Mouse (Mus musculus): ENCODE measurements around the gene Upp2. TPM values are rescaled to one million over a fixed set of nuclear protein-coding genes. Genes with fewer than 3 reads are reported as not detected.
A peak's percentile ranks its signal among the peaks of the same experiment; 100 is the strongest.

Upp2 gene
- polyA plus RNA-seq, 1 experiment: 7.6 TPM

DNA sequence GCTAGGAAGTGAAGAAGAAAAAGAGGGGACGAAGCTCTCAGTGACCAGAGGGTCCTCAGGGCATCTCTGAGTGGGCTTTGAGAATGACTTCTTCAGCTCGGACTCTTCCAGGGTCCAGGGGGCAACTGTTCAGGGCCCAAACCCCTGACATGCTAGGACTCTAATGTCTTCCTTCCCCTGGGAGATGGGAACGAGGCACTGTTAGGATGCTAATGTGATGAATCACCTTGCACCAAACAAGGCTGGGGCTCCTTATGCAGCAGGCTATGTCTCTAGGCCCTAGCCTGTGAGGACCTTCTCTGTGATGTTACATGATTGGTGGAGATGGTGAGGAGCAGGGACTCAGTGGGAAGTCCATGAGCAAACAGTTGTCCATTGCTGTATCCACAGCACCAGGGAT lies 114.3 kb downstream of the Upp2 start:
- TF ChIP-seq CTCF (IDR thresholded peaks at IDR 0.05; ENCODE audit: insufficient read depth, low read length) (no peak), POLR2A (IDR thresholded peaks at IDR 0.05; ENCODE audit: borderline replicate concordance, extremely low read depth, low read depth, low read length) (no peak)
- H3K4me1 ChIP-seq (ENCODE audit: control insufficient read depth, insufficient read depth, low read length): no peaks in the 10 kb centered on the region
- 62% methylated on average over 3 of the region's 3 CpGs for WGBS
- no peak for DNase-seq
- no peak overlapping the region for H3K4me3 ChIP-seq (replicated peaks; ENCODE audit: extremely low read depth, low read depth, low read length)

DNA sequence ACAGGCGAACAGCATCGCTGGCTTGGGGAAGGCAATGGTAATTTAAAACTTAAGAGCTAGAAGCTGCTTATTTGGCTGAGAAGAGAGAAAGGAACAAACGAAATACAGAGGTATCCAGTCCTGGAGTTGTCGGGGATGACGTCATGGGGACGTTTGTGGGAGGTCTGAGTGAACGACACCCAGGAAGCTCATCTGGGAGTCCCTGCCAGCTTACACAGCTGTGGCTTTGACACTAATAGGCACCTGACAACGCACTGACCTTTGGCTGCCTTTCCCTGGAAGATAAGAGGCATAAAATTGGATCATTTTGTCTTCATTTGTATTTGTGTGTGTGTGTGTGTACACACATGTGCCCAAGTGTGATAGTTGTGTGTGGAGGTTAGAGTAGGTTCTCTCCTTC lies 130.4 kb downstream of the Upp2 start:
- no peak for DNase-seq
- 64% methylated on average over 8 of the region's 8 CpGs for WGBS

DNA sequence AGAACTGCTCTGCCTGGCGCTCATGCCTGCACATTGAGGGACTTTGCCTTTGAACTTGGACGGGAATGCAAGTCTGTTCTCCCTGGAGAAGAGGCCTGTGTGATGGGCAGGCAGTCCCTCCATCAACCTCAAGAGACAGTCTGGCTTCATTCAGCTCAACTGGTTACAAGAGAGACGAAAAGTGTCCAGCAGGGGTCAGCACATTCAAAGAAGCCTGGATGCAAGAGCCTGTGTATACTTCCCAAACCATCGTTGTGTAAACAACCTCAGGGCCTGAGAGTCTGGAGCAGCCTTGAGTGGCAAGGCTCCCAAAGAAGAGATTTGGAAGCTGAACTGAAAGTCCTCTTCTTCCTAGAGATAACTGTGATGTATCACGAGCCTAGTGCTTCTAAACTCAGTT lies 132.8 kb downstream of the Upp2 start:
- Histone ChIP-seq H3K4me1 (ENCODE audit: control insufficient read depth, insufficient read depth, low read length) (no peaks in the 10 kb centered on the region), H3K4me3 (replicated peaks; ENCODE audit: extremely low read depth, low read depth, low read length) (no peak overlapping the region)
- DNase-seq: peak; percentile 62
- TF ChIP-seq POLR2A (IDR thresholded peaks at IDR 0.05; ENCODE audit: borderline replicate concordance, extremely low read depth, low read depth, low read length) (no peak), CTCF (IDR thresholded peaks at IDR 0.05; ENCODE audit: insufficient read depth, low read length) (0 out of 2 replicates have a peak, but pooled peaks have one; percentile 21)
- 26% methylated on average over 5 of the region's 5 CpGs for WGBS

More for the DNA sequence above, 130.4 kb downstream of the Upp2 start:
- no peak for TF ChIP-seq CTCF (IDR thresholded peaks at IDR 0.05; ENCODE audit: insufficient read depth, low read length)
- no peak for TF ChIP-seq POLR2A (IDR thresholded peaks at IDR 0.05; ENCODE audit: borderline replicate concordance, extremely low read depth, low read depth, low read length)
- no peaks in the 10 kb centered on the region for H3K4me1 ChIP-seq (ENCODE audit: control insufficient read depth, insufficient read depth, low read length)
- H3K4me3 ChIP-seq (replicated peaks; ENCODE audit: extremely low read depth, low read depth, low read length): no peak overlapping the region

DNA sequence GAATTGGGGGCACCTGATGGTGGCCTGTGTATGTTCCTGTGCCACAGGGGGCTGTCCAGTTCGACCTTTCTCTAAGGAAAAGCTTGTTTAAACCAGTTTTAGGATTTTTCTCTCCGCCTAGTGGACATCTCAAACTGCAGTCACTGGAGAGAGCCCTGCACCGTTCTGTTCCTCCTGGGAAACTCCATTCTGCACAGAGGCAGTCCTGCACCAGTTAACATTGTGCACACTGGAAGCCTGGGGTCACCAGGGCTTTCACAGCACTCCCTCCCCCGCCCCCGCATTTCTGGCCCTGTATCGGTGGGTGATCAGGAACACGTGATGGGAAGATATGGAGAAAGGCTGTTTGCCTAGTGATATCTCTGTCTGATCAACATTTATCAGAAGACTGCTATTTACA lies 133.3 kb downstream of the Upp2 start:
- Histone ChIP-seq H3K4me3 (replicated peaks; ENCODE audit: extremely low read depth, low read depth, low read length) (no peak overlapping the region), H3K4me1 (ENCODE audit: control insufficient read depth, insufficient read depth, low read length) (no peaks in the 10 kb centered on the region)
- WGBS: 56% methylated on average over 7 of the region's 7 CpGs
- no peak for TF ChIP-seq POLR2A (IDR thresholded peaks at IDR 0.05; ENCODE audit: borderline replicate concordance, extremely low read depth, low read depth, low read length)
- no peak for TF ChIP-seq CTCF (IDR thresholded peaks at IDR 0.05; ENCODE audit: insufficient read depth, low read length)
- DNase-seq: no peak

DNA sequence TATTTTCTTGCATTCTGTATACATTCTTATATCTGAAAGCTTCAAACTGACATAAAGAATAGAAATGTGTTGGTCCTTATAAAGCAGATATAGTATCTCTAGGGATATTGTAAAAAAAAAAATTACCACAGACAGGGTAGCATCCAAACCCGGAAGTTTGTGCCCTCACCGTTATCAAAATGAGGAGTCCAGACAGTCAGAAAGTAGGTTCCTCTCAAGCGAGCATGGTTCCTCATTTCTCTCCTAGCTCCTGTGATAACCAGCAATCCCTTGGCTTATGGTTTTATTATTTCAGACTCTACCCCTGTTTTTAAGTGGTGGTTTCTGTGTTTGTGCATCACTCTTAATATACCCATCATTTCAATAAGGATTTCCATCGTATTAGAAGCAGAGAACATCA lies 134.5 kb downstream of the Upp2 start:
- Histone ChIP-seq H3K4me1 (ENCODE audit: control insufficient read depth, insufficient read depth, low read length) (no peaks in the 10 kb centered on the region), H3K4me3 (replicated peaks; ENCODE audit: extremely low read depth, low read depth, low read length) (no peak overlapping the region)
- no peak for DNase-seq
- 79% methylated on average over 4 of the region's 4 CpGs for WGBS
- TF ChIP-seq POLR2A (IDR thresholded peaks at IDR 0.05; ENCODE audit: borderline replicate concordance, extremely low read depth, low read depth, low read length): no peak
- TF ChIP-seq CTCF (IDR thresholded peaks at IDR 0.05; ENCODE audit: insufficient read depth, low read length): no peak

DNA sequence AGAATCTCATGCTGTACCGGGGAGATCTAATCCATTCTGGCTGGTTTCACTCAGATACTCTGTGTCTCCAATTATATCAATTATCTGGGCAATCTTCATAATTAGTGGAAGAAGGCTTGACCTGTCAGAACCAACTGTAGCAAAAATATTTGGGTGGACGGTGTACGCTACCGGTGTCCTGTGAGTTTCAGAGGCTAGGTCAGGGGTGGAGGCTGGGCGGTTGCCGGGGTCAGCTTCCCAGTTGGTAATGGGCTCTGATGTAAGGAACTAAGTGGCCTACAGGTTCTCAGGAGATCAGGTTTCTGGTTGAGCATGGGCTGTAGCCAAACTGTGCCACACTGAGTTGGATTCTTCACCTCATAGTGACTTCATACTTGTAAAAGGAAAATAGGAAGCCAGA lies 136.1 kb downstream of the Upp2 start:
- WGBS: 84% methylated on average over 6 of the region's 6 CpGs
- Histone ChIP-seq H3K4me1 (ENCODE audit: control insufficient read depth, insufficient read depth, low read length) (no peaks in the 10 kb centered on the region), H3K4me3 (replicated peaks; ENCODE audit: extremely low read depth, low read depth, low read length) (no peak overlapping the region)
- TF ChIP-seq POLR2A (IDR thresholded peaks at IDR 0.05; ENCODE audit: borderline replicate concordance, extremely low read depth, low read depth, low read length) (no peak), CTCF (IDR thresholded peaks at IDR 0.05; ENCODE audit: insufficient read depth, low read length) (no peak)
- DNase-seq: no peak

DNA sequence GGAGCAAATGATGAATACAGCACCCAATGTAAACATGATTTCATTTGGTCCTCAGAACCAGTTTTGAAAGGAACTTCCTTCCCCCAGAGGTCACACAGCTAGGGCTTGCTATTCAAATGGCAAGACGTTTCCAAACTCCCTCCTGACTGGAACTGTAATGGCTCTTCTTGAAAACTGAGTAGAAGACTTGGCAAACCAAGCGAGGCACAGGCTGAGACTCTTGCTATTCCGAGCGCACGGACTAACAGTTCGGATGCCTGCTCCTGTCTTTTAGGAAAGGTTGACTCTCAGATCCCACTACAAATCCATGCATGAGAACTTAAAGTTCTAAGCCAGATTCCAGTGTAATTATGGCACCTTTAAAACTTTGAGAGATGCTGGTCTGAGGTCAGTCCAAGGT lies 136.5 kb downstream of the Upp2 start:
- 72% methylated on average over 6 of the region's 6 CpGs for WGBS
- Histone ChIP-seq H3K4me3 (replicated peaks; ENCODE audit: extremely low read depth, low read depth, low read length) (no peak overlapping the region), H3K4me1 (ENCODE audit: control insufficient read depth, insufficient read depth, low read length) (no peaks in the 10 kb centered on the region)
- TF ChIP-seq CTCF (IDR thresholded peaks at IDR 0.05; ENCODE audit: insufficient read depth, low read length) (no peak), POLR2A (IDR thresholded peaks at IDR 0.05; ENCODE audit: borderline replicate concordance, extremely low read depth, low read depth, low read length) (no peak)
- DNase-seq: no peak

DNA sequence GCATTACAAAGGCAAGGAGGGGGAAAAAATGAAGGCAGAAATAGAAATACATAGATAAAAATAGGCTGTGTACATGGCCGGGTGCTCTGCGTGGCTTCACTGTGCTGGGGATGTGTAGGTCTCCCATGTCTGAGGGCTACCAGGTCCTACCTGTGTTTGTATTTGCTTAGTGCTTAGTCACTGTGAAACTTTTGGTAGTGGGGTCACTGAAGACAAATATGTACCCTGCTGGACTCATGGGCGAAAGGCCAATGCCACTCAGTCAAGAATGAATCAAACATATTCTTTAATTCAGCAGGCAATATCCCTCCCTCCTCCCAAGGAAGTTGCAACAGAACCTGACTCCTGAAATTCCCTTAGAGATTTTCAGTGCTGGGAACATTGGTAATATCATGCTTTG lies 137.5 kb downstream of the Upp2 start:
- TF ChIP-seq POLR2A (IDR thresholded peaks at IDR 0.05; ENCODE audit: borderline replicate concordance, extremely low read depth, low read depth, low read length) (no peak), CTCF (IDR thresholded peaks at IDR 0.05; ENCODE audit: insufficient read depth, low read length) (no peak)
- no peak for DNase-seq
- H3K4me1 ChIP-seq (ENCODE audit: control insufficient read depth, insufficient read depth, low read length): no peaks in the 10 kb centered on the region
- no peak overlapping the region for H3K4me3 ChIP-seq (replicated peaks; ENCODE audit: extremely low read depth, low read depth, low read length)
- 69% methylated on average over 3 of the region's 3 CpGs for WGBS

DNA sequence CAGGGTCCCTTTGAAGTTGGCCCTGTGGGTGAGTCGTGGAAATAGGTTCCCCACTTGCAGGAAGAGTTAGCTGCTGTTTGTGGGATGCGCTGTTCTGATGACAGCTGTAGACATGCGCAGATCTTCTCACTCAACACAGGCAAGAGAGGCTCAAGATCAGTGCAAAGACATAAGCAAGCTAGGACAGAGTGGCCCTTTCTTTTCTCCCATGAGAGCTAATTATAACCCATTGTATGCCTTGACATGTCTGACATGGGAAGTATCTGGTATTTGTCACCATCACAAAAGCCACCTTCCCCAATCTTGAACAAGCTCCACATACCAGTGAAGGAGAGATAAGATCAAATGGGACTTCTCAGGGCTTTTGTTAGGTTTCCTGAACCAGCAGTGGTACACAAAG lies 140.6 kb downstream of the Upp2 start:
- Histone ChIP-seq H3K4me1 (ENCODE audit: control insufficient read depth, insufficient read depth, low read length) (no peaks in the 10 kb centered on the region; the same call in 1 of the 2 replicates), H3K4me3 (replicated peaks; ENCODE audit: extremely low read depth, low read depth, low read length) (no peak overlapping the region)
- 84% methylated on average over 3 of the region's 3 CpGs for WGBS
- TF ChIP-seq CTCF (IDR thresholded peaks at IDR 0.05; ENCODE audit: insufficient read depth, low read length) (no peak), POLR2A (IDR thresholded peaks at IDR 0.05; ENCODE audit: borderline replicate concordance, extremely low read depth, low read depth, low read length) (no peak)
- no peak for DNase-seq

DNA sequence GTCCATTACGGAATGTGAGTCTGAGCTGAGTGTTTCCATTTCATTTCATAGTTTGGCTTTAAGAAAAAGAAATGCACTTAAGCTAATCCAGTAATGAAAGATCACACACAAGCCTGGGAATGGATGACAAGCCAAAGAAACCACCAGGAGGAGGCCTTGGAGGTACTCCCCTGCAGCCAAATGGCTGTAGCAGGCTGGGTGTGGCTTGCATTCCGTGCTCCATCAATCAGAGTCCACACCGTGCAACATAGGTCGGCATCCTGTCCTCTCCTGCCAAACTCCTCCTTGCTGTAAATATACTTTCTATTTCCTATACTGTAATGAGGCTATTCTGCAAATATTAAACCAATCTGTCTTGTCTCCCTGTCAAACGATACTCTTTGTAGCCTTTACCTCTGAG lies 143.1 kb downstream of the Upp2 start:
- WGBS: 50% methylated on average over 5 of the region's 5 CpGs
- TF ChIP-seq CTCF (IDR thresholded peaks at IDR 0.05; ENCODE audit: insufficient read depth, low read length): no peak
- TF ChIP-seq POLR2A (IDR thresholded peaks at IDR 0.05; ENCODE audit: borderline replicate concordance, extremely low read depth, low read depth, low read length): no peak
- Histone ChIP-seq H3K4me3 (replicated peaks; ENCODE audit: extremely low read depth, low read depth, low read length) (no peak overlapping the region), H3K4me1 (ENCODE audit: control insufficient read depth, insufficient read depth, low read length) (no peaks in the 10 kb centered on the region; the same call in 1 of the 2 replicates)
- DNase-seq: no peak
